Mouse (Mus musculus) cortical plate, adult 2 months (tissue): ENCODE results near the gene Cdc123. TPM values are rescaled to one million over a fixed set of nuclear protein-coding genes. Genes with fewer than 3 reads are reported as not detected.
A peak's percentile ranks its signal among the peaks of the same experiment; 100 is the strongest.
"Not testable (repeated sequence)": the region's sequence is repeated elsewhere in the genome, so short reads cannot be mapped to it uniquely, and the experiment has no call there.

Experiments
- H3K27ac ChIP-seq: fragments of 200-500 bp; 2 replicates; pipeline ENCODE4 v1.5.1; 2012; ENCODE audit warnings: low read length, control low read depth, inconsistent platforms; ENCODE audit not compliant: insufficient read depth
- H3K4me1 ChIP-seq: fragments of 200-500 bp; 2 replicates; pipeline ENCODE4 v1.6.1; 2011; ENCODE audit warnings: low read length; ENCODE audit not compliant: control insufficient read depth, insufficient read depth
- H3K4me3 ChIP-seq: fragments of 200-500 bp; 2 replicates; pipeline ENCODE4 v1.5.1; 2011; ENCODE audit warnings: mild to moderate bottlenecking, low read length, control low read depth; ENCODE audit not compliant: insufficient read depth
- CTCF ChIP-seq: fragments of 200-500 bp; IDR thresholded peaks from 2 replicates; pipeline ENCODE4 v1.5.1; 2011; ENCODE audit warnings: mild to moderate bottlenecking, control low read depth, low read length; ENCODE audit not compliant: insufficient read depth; ENCODE audit errors: extremely low read depth
- POLR2A ChIP-seq: fragments of 200-500 bp; IDR thresholded peaks from 2 replicates; pipeline ENCODE4 v1.6.1; 2011; ENCODE audit warnings: mild to moderate bottlenecking, low read length, control low read depth; ENCODE audit not compliant: insufficient read depth; ENCODE audit errors: extremely low read depth
- polyA plus RNA-seq: library from polyadenylated mRNA; depleted of rRNA; stranded (reverse); fragments of >200 nt; gene quantifications from 2 replicates; pipeline ENCODE4 v1.2.3, GENCODE M21; 2012

Cdc123 gene
- polyA plus RNA-seq, 1 experiment: 126 TPM

GRCm38 (mm10) chr2:5844181-5844872 lies 637 bp downstream of the Cdc123 start:
- TF ChIP-seq POLR2A: no peak
- TF ChIP-seq CTCF: no peak
- Histone ChIP-seq H3K4me3 (peak overlapping the region; percentile 72), H3K27ac (no peak overlapping the region), H3K4me1 (no peaks in the 10 kb centered on the region)

GRCm38 (mm10) chr2:5840815-5841214 lies 4.1 kb downstream of the Cdc123 start:
- TF ChIP-seq CTCF (no peak), POLR2A (no peak)
- Histone ChIP-seq H3K27ac (no peak overlapping the region), H3K4me3 (no peak overlapping the region), H3K4me1 (no peaks in the 10 kb centered on the region)

GRCm38 (mm10) chr2:5825265-5825913 lies 19.6 kb downstream of the Cdc123 start:
- no peak overlapping the region for H3K27ac ChIP-seq
- no peak overlapping the region for H3K4me3 ChIP-seq
- H3K4me1 ChIP-seq: no peaks in the 10 kb centered on the region; the same call in 1 of the 2 replicates
- TF ChIP-seq CTCF (no peak), POLR2A (no peak)

- Histone ChIP-seq H3K27ac (no peak overlapping the region), H3K4me3 (no peak overlapping the region), H3K4me1 (no peaks in the 10 kb centered on the region; the same call in 1 of the 2 replicates)
- TF ChIP-seq CTCF (no peak), POLR2A (no peak)
Measured at GRCm38 (mm10) chr2:5824685-5825084, 20.3 kb downstream of the Cdc123 start.

GRCm38 (mm10) chr2:5824213-5824612 lies 20.8 kb downstream of the Cdc123 start:
- H3K27ac ChIP-seq: no peak overlapping the region
- TF ChIP-seq POLR2A (no peak), CTCF (peak; percentile 44)
- H3K4me1 ChIP-seq: no peaks in the 10 kb centered on the region; the same call in 1 of the 2 replicates
- H3K4me3 ChIP-seq: no peak overlapping the region

GRCm38 (mm10) chr2:5822449-5822848 lies 22.5 kb downstream of the Cdc123 start:
- TF ChIP-seq CTCF (no peak), POLR2A (no peak)
- Histone ChIP-seq H3K27ac (no peak overlapping the region), H3K4me3 (no peak overlapping the region), H3K4me1 (no peaks in the 10 kb centered on the region; the same call in 1 of the 2 replicates)

- Histone ChIP-seq H3K27ac (no peak overlapping the region), H3K4me1 (no peaks in the 10 kb centered on the region; the same call in 1 of the 2 replicates), H3K4me3 (no peak overlapping the region)
- TF ChIP-seq POLR2A (no peak), CTCF (no peak)
Measured at GRCm38 (mm10) chr2:5821264-5821663, 23.7 kb downstream of the Cdc123 start.

- no peak for TF ChIP-seq CTCF
- no peak for TF ChIP-seq POLR2A
- H3K4me3 ChIP-seq: no peak overlapping the region
- no peak overlapping the region for H3K27ac ChIP-seq
- H3K4me1 ChIP-seq: no peaks in the 10 kb centered on the region
Measured at GRCm38 (mm10) chr2:5811235-5811782, 33.7 kb downstream of the Cdc123 start.

GRCm38 (mm10) chr2:5810036-5810718 lies 34.8 kb downstream of the Cdc123 start:
- Histone ChIP-seq H3K4me3 (no peak overlapping the region), H3K27ac (no peak overlapping the region)

GRCm38 (mm10) chr2:5806201-5806600 lies 38.8 kb downstream of the Cdc123 start:
- peak; percentile 36; the same call in 1 of the 2 replicates for TF ChIP-seq CTCF
- H3K4me3 ChIP-seq, H3K4me1 ChIP-seq, H3K27ac ChIP-seq: not testable (repeated sequence)

More at GRCm38 (mm10) chr2:5810036-5810718, 34.8 kb downstream of the Cdc123 start:
- no peak for TF ChIP-seq CTCF
- no peak for TF ChIP-seq POLR2A
- no peaks in the 10 kb centered on the region for H3K4me1 ChIP-seq
